Mouse (Mus musculus): ENCODE data around the gene Mast3.

Mast3 gene

DNA sequence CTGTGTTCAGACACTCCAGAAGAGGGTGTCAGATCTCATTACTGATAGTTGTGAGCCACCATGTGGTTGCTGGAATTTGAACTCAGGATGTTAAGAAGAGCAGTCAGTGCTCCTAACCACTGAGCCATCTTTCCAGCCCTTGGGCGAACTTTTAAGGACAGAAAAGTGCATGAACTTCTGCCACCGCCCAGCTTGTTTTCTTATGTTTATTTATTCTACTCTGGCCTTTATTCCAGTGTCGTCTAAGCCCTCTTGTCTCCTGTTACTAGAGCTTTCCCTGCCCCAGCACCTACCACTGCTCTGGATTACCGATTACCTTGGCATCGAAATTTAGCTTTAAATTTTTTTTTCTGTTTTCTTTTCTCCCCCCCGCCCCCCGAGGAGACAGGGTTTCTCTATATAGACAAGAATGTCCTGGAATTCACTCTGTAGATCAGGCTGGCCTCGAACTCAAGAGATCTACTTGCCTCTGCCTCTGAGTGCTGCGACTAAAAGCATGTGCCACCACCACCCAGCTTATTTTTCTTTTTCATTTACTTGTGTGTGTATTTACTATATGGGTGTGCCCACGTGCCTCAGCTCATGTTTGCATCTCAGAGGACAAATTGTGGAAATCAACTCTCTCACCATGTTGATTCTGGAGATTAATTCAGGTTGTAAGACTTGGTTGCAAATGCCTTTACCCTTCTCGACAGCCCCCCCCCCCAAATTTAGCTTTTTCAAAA lies 1.9 kb downstream of the Mast3 start:
- DNase-seq (ENCODE audit: low spot score) = no peak

GRCm38 (mm10) chr8:70801830-70802229 lies 3.0 kb downstream of the Mast3 start:
- DNase-seq (ENCODE audit: low spot score) = no peak

GRCm38 (mm10) chr8:70801156-70801555 lies 3.7 kb downstream of the Mast3 start:
- peak; percentile 73 for DNase-seq (ENCODE audit: low spot score)

GRCm38 (mm10) chr8:70800648-70801047 lies 4.2 kb downstream of the Mast3 start:
- no peak for DNase-seq (ENCODE audit: low spot score)

GRCm38 (mm10) chr8:70798281-70798680 lies 6.6 kb downstream of the Mast3 start:
- DNase-seq (ENCODE audit: low spot score) = no peak

DNA sequence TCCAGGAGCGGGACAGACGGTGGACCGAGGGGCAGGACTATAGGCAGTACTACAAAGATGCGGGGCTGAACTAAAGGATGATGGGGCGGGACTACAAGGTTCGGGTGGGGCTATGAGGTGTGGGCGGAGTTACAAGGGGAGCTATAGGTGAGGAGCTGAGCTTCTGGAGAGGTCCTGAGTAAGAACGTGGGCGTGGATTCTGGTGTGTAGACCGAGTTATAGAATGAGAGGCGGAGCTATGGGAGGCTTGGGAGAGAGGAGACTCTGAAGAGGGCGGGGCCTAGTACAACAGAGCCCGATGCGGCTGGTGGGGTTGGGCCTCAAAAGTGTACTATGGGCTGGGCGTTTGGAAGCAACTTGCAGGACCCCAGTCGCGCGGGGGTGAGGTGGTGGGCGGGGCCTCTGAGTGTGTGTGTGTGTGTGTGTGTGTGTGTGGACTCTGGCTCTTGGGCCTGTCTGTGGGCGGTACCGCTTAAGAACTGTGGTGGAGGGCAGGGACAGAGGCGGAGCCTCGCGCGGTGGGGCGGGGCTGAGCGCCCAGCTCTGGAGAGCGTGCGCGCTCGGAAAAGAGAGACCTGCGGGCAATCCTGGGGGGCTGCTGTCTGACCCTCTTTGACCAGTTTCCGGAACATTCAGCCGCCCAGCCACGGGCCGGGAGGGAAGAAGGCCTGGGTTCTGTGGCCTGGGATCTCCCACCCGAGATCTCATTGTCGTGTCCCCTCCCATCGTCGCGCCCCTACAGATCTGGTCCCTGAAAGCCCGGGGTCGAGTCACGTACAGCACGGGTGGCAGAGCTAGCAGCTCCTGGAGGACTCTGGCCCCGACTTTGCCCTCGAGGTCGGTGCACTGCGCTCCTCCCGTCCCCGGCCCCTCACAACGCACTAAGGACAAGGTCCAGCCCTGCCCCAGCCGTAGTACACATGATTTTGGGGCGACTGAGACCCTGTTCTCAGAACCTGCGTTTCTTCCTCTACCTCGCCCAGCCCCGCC lies 7.5 kb downstream of the Mast3 start:
- DNase-seq (ENCODE audit: low spot score) = peak; percentile 80

GRCm38 (mm10) chr8:70796403-70797080 lies 8.3 kb downstream of the Mast3 start:
- no peak for DNase-seq (ENCODE audit: low spot score)

DNA sequence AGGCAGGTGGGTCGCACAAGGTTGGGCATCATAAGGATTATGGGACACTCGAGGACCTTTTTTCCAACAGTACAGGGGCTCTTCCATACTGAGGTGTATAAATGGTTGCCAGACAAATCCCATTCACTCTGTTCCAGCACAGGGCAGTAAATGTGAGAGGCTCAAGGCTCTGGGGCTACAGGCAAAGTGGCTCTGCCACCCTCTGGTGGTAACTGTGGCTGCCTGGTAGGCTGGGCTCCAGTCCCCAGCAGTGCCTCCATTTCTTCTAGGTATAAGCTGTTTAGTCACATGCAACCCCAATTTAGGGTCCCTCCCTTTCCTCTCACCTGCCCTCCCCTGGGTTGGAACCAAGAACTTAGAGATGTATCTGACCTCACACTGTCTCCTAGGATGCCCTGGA lies 9.5 kb downstream of the Mast3 start:
- no peak for DNase-seq (ENCODE audit: low spot score)

DNA sequence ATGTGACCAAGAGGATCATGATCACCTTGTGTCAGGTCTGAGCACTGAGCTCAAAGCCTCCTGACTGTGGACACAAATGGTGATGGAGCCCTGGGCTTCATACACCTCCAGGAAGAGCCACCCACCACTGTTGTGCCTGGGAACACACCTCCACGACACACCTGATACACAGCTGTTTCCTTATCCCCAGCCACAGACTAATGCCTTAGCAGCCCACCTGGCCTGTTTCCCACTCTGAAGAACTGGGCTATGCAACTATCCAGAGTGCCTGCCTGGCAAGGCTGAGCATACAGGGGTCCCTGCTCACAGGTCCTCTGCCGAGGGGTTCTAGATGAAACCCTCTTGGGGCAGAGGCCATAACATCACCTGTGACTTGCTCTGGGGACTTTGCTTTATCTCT lies 10.6 kb downstream of the Mast3 start:
- DNase-seq (ENCODE audit: low spot score) = no peak

GRCm38 (mm10) chr8:70792700-70793099 lies 12.2 kb downstream of the Mast3 start:
- DNase-seq (ENCODE audit: low spot score) = peak; percentile 86

- DNase-seq (ENCODE audit: low spot score) = peak; percentile 98
Measured at GRCm38 (mm10) chr8:70791975-70792691, 12.7 kb downstream of the Mast3 start.

- DNase-seq (ENCODE audit: low spot score) = peak; percentile 85
Measured at GRCm38 (mm10) chr8:70791294-70791701, 13.6 kb downstream of the Mast3 start.

- DNase-seq (ENCODE audit: low spot score) = no peak
Measured at GRCm38 (mm10) chr8:70790846-70791245, 14.0 kb downstream of the Mast3 start.

DNA sequence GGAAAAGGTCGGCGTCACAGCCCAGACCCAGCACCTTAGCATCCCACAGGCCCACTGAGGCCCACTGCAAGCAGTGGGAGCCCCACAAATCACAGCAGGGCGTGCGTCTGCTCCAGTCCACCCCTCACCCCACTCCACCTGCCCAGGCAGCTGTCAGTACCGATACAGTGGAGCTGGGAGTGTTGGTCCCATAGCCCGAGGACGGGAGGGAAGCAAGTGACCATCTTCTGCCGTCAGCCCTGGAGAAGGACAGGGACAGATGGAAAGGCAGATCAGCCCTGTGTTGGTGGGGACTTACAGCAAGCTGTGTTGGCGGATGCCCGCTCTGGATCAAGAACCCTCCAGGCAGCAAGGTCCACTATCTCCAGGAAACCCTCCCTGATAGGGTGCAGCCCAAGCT lies 15.8 kb downstream of the Mast3 start:
- DNase-seq (ENCODE audit: low spot score) = no peak

DNA sequence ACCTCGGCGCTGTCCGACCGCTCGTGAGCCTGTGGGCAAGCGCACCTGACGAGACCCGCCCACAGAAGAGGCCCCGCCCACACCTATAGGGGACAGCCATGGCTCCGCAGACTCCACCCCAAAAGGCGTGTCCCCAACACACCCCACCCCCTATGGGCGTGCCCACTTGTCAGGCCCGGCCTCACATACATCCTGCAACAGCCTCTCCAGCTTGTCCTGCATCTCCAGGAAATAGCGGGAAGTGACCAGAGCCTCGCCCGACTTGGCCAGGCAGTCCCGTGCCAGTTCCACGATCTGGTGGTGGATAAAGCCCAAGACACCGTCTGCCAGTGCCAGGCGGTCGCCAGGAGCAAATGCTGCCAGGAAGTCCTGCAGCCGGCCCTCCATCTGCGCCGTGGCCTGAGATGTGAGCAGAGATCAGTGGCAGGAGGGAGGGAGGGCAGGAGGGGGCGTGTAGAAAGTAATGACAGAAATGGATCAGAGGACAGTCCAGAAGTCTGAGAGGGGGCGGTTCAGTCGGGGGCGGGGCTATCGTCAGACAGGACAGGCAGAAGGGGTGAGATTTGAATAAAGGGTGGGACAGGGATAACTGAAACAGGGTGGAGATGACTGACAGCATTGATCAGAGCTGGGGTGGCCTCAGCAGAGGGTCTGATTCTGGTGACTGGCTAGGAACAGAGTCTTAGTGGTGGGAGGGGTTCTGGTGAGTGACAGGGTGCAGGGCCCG lies 16.8 kb downstream of the Mast3 start:
- no peak for DNase-seq (ENCODE audit: low spot score)

DNA sequence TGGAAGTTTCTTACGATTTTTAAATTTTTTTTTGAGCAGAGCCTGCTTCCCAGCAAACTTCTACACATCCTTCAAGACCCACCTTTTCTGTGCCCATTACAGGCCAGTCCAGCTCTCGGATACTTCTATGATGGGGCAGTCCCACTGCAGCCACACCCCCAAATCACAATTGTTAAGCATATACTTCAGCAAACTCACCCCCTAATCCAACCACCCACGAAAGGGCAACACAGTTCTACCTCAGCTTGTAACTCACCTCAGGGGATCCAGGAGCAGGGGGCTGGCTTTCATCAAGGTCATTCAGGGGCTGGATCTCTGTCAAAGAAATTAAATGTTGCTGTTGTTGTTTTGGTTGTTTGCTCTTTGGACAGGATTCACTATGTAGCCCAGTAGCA lies 17.8 kb downstream of the Mast3 start:
- DNase-seq (ENCODE audit: low spot score) = no peak

DNA sequence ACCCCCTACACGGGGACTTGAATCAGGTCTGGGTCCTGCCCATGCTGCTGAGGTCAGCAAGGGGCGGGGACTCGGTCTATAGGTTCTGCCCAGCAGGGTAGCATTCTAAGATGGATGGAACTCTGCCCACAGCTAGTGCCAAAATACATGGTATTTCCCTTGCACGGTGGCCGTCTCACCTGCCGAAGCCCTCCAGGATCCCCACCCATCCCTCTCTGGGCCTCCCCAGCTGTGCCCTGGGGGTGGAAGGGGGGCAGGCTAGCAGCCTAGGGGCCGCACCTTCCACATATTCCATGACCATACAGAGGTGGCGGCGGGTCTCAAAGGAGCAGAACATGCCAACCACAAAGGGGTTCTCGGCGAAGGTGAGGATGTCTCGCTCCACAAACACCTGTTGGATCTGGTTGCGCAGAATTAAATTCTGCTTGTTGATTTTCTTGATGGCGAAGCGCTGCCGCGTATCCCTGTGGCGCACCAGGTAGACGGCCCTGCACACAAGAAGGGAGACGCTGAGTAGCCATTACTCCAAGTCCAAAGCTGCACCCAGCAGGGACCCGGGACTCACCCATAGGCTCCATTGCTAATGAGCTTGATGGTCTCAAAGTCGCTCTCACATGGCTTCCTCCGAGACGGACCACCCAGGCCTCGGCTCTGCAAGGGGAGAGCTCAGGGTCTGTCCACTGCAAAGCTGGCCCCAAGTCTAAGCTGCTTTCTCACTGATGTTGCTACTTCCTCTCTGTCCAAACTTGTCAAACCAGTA lies 18.4 kb downstream of the Mast3 start:
- DNase-seq (ENCODE audit: low spot score) = no peak

DNA sequence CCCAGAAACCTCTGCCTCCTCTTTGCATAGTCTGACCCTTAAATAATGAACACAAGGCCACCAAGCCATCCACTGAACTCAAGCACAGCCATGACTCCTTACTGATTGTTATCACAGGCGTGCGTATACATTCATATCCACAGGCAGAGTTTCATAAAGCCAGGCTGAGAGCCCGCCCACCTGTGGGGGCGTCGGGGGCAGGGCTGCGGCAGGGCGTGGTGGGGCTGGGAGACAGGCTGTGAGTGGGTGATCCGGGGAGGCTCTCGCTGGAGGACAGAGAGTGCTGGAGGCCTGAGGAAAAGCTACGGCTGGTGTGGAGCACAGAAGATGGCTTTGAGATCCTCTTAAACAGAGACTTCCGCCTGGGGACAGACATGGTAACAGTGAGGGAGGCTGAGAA lies 24.8 kb downstream of the Mast3 start:
- no peak for DNase-seq (ENCODE audit: low spot score)

DNA sequence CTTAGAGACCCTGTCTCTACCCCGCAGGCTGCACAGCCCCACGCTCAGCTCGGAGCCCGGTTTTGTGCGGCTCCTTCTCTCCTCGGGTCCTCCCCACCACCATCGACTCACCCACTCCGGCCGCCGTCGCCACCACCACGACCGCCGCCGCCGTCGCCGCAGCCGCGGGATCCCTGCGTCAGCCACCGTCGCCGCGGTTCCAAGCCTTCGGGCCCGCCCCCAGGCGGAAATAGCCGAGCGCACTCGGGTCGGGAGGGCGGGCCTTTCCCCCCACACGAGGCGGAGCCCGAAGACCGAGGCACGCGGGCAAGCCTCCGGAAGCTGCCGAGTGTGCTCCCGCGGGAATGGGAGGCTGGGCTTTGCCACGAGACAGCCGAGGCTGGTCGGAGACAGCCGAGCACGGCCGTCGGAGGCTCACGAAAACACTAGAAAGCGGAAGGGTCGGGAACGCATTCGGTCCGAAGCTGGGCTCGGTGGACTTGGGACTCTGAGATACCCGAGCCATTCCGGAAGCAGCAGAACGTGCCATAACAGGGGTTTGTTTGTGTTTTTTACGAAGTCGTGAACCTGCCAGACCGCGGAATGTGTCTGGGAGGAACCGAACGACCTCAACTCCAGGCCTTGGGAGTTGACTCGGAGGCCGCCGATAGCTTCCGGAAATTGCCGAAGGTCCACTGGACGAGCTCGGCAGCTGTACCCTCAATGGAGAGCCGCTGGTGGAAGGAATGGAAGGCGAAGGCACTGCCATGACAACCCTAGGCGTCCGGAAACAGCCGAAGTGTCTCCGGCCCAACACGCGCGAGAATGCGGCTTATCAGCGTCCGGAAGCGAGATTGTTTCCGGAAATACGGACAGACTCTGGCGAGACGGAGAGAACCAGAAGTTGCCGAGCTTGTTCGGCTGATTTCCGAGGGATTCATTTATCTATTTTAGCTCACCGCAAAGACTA lies 28.1 kb downstream of the Mast3 start, which contains the start of gene Pik3r2:
Pik3r2 (minus strand) TSS at position 218 of the 949 bp plus-strand sequence.
- peak; percentile 97 for DNase-seq (ENCODE audit: low spot score)
